Mouse (Mus musculus) gastrocnemius, postnatal 25 days (tissue): ENCODE measurements around the gene Grem1. TPM values are rescaled to one million over a fixed set of nuclear protein-coding genes. Genes with fewer than 3 reads are reported as not detected.

Experiments
- DNase-seq: peaks from one replicate; pipeline ENCODE4 v3.0.0; 2022
- long read RNA-seq, 2 experiments: library from polyadenylated mRNA; stranded (forward); transcript quantifications; one replicate each; pipeline ENCODE4 v2.0.0; 2021
- total RNA-seq, 2 experiments: library from RNA; stranded (reverse); gene quantifications; 1 replicate in 1 of 2; 2 replicates in 1 of 2; pipeline ENCODE4 v1.2.3; 2021

The Grem1 gene
- not detected for total RNA-seq
- long read RNA-seq, experiment 1 = 0 reads
- long read RNA-seq, experiment 2 = 0 reads

DNA sequence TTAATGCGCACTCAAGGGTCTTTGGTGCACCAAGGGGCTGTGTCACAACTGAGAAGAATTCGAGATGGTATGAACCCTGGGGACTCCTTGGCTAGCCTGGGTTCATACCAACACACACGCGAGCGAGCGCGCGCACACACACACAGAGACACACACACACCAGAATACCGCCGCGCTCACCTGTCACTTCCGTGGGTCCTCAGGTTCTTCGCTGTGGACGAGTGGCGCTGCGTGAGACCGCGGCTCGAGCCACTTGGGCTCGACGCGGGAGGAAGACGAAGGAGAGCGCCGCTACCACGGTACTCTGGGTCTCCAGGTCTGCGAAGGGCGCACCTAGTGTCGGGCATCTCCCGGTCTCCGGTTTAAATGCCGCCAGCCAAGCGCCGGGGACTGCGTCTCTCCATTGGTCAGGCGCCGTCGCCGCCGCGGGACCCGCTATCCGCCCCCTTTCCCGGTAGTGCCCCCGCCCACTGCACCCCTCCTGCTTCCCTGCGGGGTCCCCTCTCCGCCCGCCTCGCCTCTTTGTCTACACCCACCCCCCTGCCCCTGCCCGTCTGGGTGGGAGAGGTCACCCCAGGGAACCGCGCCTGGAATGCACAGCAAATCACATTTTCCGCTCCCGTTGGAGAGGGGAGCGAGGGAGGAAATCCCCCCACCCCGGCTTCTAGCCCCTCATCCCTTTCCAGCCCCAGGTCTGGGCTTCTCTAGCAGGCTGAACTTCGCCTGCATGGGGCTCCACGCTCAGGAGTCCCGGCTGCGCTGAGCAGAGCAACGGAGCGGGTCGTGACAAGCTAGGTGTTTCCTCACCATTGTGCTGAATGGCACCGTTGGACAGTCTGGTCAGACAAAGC is at the start of gene Grem1:
TSS of gene Grem1 (minus strand) at position 336 of the 851 bp plus-strand sequence.
- no peak for DNase-seq

- no peak for DNase-seq
These were observed 49.2 kb upstream of the Grem1 start for GRCm38 (mm10) chr2:113807640-113808039.

DNA sequence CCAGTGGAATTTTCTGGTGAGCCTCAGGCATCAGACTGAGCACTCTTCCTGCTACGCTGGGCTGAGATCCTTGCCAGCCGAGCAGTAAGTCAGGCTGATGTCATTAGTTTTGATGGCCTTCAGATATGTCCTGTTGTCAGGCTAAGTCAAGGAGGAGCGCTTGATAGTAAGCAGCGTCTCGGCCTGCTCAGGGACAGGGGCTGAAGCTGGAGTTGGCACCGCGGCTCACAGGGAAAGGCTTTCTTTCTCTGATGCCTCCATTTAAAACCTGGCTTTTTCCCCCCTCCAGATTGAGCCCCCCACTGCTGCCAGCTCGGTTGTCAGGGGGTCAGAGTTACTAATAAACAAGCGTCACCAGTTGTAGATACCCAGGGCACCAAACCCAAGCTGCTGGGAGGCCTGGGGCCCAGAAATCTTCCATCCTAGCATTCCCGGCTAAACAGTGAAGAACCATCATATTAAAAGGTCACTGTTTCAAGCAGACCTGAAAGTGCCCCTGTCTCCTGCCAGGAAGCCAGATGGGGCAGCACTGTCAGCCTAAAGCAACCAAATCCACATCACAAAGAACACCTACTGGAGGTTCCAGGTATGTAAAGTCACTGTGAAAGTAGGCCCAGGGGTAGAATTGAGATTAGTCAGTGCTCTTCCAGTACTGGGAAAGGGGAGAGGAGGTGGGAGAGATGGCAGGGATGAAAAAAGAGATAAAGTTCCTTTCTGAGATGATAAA is 48.6 kb upstream of the Grem1 start:
- DNase-seq = no peak

- DNase-seq = no peak
These were observed 47.3 kb upstream of the Grem1 start for GRCm38 (mm10) chr2:113805765-113806164.

DNA sequence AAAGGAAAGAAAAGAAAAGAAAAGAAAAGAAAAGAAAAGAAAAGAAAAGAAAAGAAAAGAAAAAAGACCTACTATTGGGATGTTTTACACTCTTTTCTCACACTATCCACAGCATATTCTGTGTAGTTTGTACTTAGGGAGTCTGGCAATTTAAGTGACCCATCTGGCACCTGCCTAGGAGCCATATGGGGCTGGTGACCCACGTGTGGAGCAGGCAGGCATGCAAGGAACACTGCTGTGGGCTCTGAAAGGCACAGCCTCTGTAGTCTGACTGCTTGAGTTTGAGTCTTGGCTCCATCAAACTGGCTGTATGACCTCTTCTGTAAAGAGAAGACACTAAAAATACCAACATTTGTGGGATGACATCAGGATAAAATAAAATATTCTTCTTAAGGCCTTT is 45.3 kb upstream of the Grem1 start:
- no peak for DNase-seq

- DNase-seq = no peak
These were observed 42.4 kb upstream of the Grem1 start for GRCm38 (mm10) chr2:113800846-113801245.

GRCm38 (mm10) chr2:113798605-113799004 is 40.2 kb upstream of the Grem1 start:
- DNase-seq = no peak

GRCm38 (mm10) chr2:113795186-113795585 is 36.7 kb upstream of the Grem1 start:
- DNase-seq = no peak

DNA sequence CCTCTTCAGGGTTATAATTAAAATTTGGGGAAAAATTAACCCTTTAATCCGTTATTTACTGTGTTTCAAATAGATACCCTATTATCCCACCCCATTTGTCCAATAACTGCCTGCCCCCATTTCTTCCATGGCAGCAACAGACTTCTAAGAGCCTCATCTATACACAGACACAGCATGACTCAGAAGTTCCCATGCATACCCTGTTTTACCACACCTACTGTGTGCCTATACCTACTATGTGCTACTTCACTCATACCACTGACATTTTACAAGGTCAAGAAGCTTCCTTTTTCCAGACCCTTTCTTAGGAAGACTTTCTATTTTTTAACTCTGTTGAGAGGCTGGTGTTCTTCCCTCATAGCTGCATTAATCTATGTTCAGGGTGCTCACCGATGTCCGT is 35.1 kb upstream of the Grem1 start:
- no peak for DNase-seq

- no peak for DNase-seq
These were observed 30.5 kb upstream of the Grem1 start for GRCm38 (mm10) chr2:113788821-113789387.

GRCm38 (mm10) chr2:113787882-113788281 is 29.4 kb upstream of the Grem1 start:
- no peak for DNase-seq

- no peak for DNase-seq
These were observed 26.4 kb upstream of the Grem1 start for GRCm38 (mm10) chr2:113784851-113785250.

DNA sequence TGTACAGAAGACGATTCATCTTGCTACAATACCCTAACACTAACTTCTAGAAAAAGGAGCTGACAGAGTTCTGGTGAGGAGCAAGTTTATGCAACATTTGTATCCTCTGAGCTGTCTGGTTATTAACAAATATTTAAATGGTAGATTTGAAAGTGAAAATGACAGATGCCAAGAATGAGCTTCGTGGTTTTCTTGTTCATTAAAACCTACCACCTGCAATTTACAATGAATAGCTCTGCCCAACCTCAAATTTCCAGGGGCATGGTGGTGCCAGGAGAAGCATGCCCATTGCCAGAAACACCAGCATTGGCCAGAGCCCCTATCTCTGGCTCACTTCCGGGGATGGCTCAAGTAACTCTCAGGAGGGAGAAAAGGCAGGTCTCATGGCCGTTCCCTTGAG is 23.1 kb upstream of the Grem1 start:
- DNase-seq = no peak

GRCm38 (mm10) chr2:113781107-113781506 is 22.7 kb upstream of the Grem1 start:
- DNase-seq = no peak

- no peak for DNase-seq
These were observed 20.9 kb upstream of the Grem1 start for GRCm38 (mm10) chr2:113779336-113779735.

- DNase-seq = no peak
These were observed 19.6 kb upstream of the Grem1 start for GRCm38 (mm10) chr2:113778036-113778435.

- no peak for DNase-seq
These were observed 17.9 kb upstream of the Grem1 start for GRCm38 (mm10) chr2:113776297-113776696.

DNA sequence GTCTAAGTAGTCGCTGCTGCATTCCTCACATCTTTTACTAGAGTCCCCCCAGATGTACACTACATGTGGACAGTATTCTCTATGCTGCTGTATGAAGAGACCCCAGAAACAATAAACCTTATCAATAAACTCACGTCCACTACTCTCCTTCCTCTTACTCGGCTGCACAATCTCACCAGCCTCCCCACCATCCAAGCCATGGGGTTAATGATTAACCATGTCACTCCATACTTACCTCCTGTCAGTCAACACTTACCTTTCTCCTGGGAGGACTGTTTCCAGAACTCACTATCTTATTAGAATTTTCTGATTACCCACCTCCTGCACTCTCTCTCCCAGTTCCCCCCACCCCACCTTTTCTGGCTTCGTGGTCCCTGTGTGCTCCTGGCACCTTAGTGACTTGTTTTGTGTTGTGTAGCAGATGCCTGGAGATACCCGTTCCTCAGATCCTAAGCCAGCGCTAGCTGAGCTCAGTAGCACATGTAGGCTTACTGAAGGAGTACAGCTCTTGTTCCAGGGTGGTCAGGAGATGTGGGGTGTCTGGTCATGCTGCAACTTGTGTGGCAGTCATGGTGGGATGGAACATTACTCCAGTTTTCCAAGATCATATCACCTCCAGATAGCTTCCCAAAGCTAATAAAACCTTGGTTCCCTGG is 15.8 kb upstream of the Grem1 start:
- no peak for DNase-seq

GRCm38 (mm10) chr2:113768541-113769303 is 10.3 kb upstream of the Grem1 start:
- DNase-seq = no peak

DNA sequence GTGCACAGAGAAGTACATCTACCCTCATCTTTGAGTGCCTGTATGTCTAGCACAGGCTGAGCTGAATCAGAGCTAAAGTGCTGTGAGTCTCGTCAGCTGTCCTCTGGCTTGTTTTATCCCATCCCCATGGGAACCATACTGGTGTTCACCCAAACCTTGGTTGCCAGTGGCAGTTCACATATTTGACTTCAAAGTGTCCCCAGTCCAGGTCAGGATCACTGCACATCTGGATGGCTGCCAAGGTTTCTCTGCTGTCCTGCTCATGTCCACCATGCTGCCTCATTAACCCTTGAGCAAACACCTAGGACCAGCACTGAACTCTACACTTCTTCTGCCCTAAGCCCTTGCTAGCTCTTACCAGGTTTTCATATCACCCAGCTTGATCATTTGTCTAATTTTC is 7.4 kb upstream of the Grem1 start:
- DNase-seq = no peak

GRCm38 (mm10) chr2:113764968-113765367 is 6.5 kb upstream of the Grem1 start:
- DNase-seq = no peak
